Mouse (Mus musculus) erythroblast, embryonic 14.5 days (primary cell): ENCODE measurements around the gene Rhox13. TPM values are rescaled to one million over a fixed set of nuclear protein-coding genes. Genes with fewer than 3 reads are reported as not detected.

ENCODE experiments used
- H3K27me3 ChIP-seq: 2 replicates; pipeline ENCODE4 v1.6.1; 2012; ENCODE audit warnings: inconsistent platforms; ENCODE audit not compliant: control insufficient read depth
- H3K36me3 ChIP-seq: 2 replicates; pipeline ENCODE4 v1.6.1; 2012; ENCODE audit warnings: mild to moderate bottlenecking, inconsistent platforms; ENCODE audit not compliant: control insufficient read depth
- H3K4me1 ChIP-seq: 2 replicates; pipeline ENCODE4 v1.6.1; 2012; ENCODE audit warnings: inconsistent platforms; ENCODE audit not compliant: control insufficient read depth
- H3K4me3 ChIP-seq: replicated peaks from 2 replicates; pipeline ENCODE3; 2012; ENCODE audit warnings: moderate library complexity, mild to moderate bottlenecking, inconsistent platforms
- H3K9me3 ChIP-seq: 2 replicates; pipeline ENCODE4 v1.6.1; 2012; ENCODE audit warnings: low read length, inconsistent platforms, mixed read lengths; ENCODE audit not compliant: control insufficient read depth
- GATA1 ChIP-seq: IDR thresholded peaks from 2 replicates; pipeline ENCODE4 v1.6.1; 2012; ENCODE audit warnings: low read length, inconsistent platforms, mixed read lengths
- TAL1 ChIP-seq: IDR thresholded peaks from 3 replicates; pipeline ENCODE4 v1.6.1; 2012; ENCODE audit warnings: low read length, inconsistent platforms, mixed read lengths
- polyA plus RNA-seq: library from polyadenylated mRNA; stranded (reverse); fragments of >175 nt; gene quantifications from 2 replicates; pipeline ENCODE4 v1.2.3, GENCODE M21; 2012

Rhox13 gene
- polyA plus RNA-seq, result not detected in 2 replicates

DNA sequence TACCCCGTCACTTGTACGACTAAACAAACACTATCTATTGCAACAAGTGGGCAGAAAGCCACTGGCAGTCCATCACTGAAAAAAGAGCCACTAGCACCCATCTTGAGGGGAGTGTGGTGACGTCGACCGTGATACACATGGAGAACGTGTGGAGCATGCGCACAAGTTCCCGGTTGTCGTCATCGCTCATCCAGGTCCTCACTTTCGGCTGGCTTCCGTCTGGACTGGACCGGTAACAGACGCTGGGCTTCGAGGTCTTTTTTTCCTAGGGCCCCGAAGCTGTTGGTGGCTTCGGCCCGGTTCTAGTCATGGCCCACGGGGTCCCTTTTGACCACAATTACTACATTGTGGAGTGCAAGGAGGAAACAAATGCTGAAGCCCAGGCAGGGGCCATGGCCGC lies at the start of gene Rhox13:
Gene Rhox13, plus strand, starts transcription at position 238 of the 400 bp plus-strand sequence.
- no peak for TF ChIP-seq TAL1
- no peak for TF ChIP-seq GATA1
- Histone ChIP-seq H3K4me1 (no peaks in the 10 kb centered on the region), H3K27me3 (no peaks in the 10 kb centered on the region; the same call in 1 of the 2 replicates), H3K4me3 (no peak within 1 kb of the TSS), H3K36me3 (no peaks in the 10 kb centered on the region), H3K9me3 (peaks cover 20% of the 10 kb centered on the region)

DNA sequence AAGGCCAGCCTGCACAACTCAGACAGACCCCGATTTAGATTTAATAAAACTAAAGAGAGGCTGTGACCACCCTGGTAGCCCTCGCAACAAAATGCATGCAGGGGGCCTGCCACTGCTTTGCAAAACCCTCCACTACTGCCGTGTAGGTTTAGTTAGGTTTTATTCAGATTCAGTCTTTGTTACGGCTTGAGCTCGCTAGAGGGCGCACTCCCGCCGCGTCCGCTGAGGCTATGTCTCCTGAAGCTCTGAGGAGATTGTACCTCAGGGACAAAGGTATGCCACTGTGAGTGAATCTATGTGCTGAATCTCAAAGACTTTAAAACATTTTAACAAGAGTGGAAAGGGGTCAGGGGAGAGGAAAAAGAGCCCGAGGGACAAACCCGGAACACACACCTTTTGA lies 36.8 kb upstream of the Rhox13 start:
- Histone ChIP-seq H3K36me3 (no peaks in the 10 kb centered on the region), H3K27me3 (no peaks in the 10 kb centered on the region), H3K9me3 (no peaks in the 10 kb centered on the region), H3K4me1 (no peaks in the 10 kb centered on the region), H3K4me3 (no peak overlapping the region)
- no peak for TF ChIP-seq GATA1
- TF ChIP-seq TAL1, result no peak

DNA sequence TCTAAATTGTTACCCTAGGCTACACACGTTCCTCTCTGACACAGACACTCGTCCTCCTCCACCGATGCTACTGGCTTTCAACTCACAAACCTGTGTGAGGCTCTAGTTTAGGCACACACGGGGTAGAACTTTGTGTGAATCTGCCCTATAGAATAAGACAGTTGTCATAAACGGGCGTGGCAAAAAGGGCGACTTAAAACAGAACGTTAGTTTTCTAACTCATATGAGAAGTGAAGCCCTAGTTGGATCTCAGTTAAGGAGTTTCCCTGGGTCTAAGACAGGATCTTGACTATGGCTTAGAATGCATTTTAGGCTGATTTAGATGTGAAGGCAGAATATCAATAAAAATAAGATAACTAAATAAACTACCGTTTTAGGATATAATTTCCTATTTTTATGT lies 36.0 kb upstream of the Rhox13 start, which contains the start of gene Rhox11:
Gene Rhox11, minus strand, starts transcription at position 101 of the 400 bp plus-strand sequence.
- H3K27me3 ChIP-seq, result no peaks in the 10 kb centered on the region
- H3K4me1 ChIP-seq, result no peaks in the 10 kb centered on the region
- no peak within 1 kb of the TSS for H3K4me3 ChIP-seq
- H3K36me3 ChIP-seq, result no peaks in the 10 kb centered on the region
- TF ChIP-seq TAL1 (no peak), GATA1 (no peak)
- H3K9me3 ChIP-seq, result no peaks in the 10 kb centered on the region

DNA sequence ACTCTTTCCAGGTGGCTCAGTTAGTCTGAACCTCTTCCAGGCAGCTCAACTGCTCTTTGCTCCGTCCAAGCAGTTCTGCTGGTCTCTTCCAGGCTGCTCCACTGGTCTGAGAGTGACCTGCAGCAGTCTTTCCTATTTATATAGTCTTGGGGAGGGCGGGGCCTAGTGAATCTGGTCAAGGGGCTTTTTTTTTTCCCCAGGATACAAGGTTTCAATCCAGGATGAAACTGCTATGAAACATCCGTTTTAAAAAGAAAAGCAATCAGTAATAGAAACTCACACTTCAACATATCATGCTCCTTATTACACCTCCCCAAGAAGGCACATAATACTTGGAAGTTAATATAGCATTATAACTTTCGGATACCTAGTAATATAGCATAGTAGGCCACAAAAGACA lies 10.2 kb upstream of the Rhox13 start, which contains the start of gene Rhox12:
Gene Rhox12, minus strand, starts transcription at position 101 of the 400 bp plus-strand sequence.
- no peak within 1 kb of the TSS for H3K4me3 ChIP-seq
- TF ChIP-seq GATA1 (no peak), TAL1 (no peak)
- no peaks in the 10 kb centered on the region for H3K27me3 ChIP-seq
- no peaks in the 10 kb centered on the region for H3K36me3 ChIP-seq
- no peaks in the 10 kb centered on the region for H3K9me3 ChIP-seq
- no peaks in the 10 kb centered on the region for H3K4me1 ChIP-seq

GRCm38 (mm10) chrX:38121478-38121877 lies 459 bp downstream of the Rhox13 start:
- Histone ChIP-seq H3K36me3 (no peaks in the 10 kb centered on the region), H3K4me3 (no peak overlapping the region), H3K27me3 (no peaks in the 10 kb centered on the region; the same call in 1 of the 2 replicates)

GRCm38 (mm10) chrX:38159097-38159496 lies 38.1 kb downstream of the Rhox13 start:
- no peak for TF ChIP-seq GATA1
- TF ChIP-seq TAL1, result no peak
- no peaks in the 10 kb centered on the region for H3K36me3 ChIP-seq
- no peaks in the 10 kb centered on the region for H3K4me1 ChIP-seq
- no peaks in the 10 kb centered on the region for H3K9me3 ChIP-seq
- no peak overlapping the region for H3K4me3 ChIP-seq
- no peaks in the 10 kb centered on the region for H3K27me3 ChIP-seq

More at GRCm38 (mm10) chrX:38121478-38121877, 459 bp downstream of the Rhox13 start:
- H3K4me1 ChIP-seq, result no peaks in the 10 kb centered on the region
- TF ChIP-seq TAL1, result no peak
- no peak for TF ChIP-seq GATA1
- peaks cover 20% of the 10 kb centered on the region for H3K9me3 ChIP-seq

DNA sequence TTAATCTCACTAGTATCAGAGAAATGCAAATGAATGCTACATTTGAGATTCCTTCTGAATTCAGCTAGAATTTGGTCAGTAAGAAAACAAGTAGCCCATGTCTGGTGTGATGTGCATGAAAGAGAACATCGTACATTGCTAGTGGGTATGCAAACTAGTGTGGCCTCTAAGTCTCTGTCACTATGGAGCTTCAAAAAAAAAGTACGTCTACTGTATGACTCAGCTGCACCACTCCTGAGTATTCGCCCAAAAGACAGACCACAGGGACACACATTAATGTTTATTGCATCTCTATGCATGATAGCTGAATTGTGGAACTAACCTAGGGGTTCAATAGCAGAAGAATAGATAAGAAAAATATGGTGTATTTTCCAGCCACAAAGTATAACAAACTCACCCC lies 44.3 kb downstream of the Rhox13 start:
- TF ChIP-seq TAL1 (no peak), GATA1 (no peak)
- H3K4me1 ChIP-seq, result no peaks in the 10 kb centered on the region
- H3K36me3 ChIP-seq, result no peaks in the 10 kb centered on the region
- H3K9me3 ChIP-seq, result no peaks in the 10 kb centered on the region
- H3K27me3 ChIP-seq, result no peaks in the 10 kb centered on the region
- no peak overlapping the region for H3K4me3 ChIP-seq

DNA sequence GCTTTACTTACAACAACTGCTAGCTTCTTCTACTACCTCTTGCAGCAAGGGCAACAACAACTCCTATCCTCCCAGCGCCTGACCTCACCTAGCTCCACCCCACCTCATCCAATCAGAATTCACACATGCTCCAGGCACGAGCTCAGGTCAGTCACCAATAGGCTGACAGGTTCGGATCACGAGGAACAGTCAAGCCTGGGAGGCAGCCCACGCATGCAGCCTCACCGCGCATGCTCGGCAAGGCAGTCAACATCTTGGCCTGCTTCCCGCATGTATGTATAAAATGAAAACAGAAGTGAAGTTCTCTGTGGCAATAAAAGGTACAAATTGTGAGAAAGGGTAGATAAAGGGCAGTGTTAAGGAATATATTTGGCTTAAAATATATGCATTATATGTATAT lies 45.0 kb downstream of the Rhox13 start:
- no peaks in the 10 kb centered on the region for H3K9me3 ChIP-seq
- H3K4me3 ChIP-seq, result no peak overlapping the region
- no peaks in the 10 kb centered on the region for H3K27me3 ChIP-seq
- H3K36me3 ChIP-seq, result no peaks in the 10 kb centered on the region
- TF ChIP-seq GATA1 (no peak), TAL1 (no peak)
- H3K4me1 ChIP-seq, result no peaks in the 10 kb centered on the region

- Histone ChIP-seq H3K4me3 (no peak overlapping the region), H3K9me3 (no peaks in the 10 kb centered on the region), H3K36me3 (no peaks in the 10 kb centered on the region), H3K4me1 (no peaks in the 10 kb centered on the region), H3K27me3 (no peaks in the 10 kb centered on the region)
- TF ChIP-seq TAL1, result no peak
- no peak for TF ChIP-seq GATA1
Observed at GRCm38 (mm10) chrX:38166592-38166991, 45.6 kb downstream of the Rhox13 start.

Other genes with a start within 250 kb of the Rhox13 start
- not detected in 2 replicates for gene Rhox8, start 242.3 kb upstream of the Rhox13 start, polyA plus RNA-seq
- gene Rhox7b, start 224.0 kb upstream of the Rhox13 start, polyA plus RNA-seq, result not detected in 2 replicates
- not detected in 2 replicates for gene Rhox9, start 219.4 kb upstream of the Rhox13 start, polyA plus RNA-seq
- not detected in 2 replicates for gene Btg1-ps1, start 102.4 kb upstream of the Rhox13 start, polyA plus RNA-seq
- gene Btg1-ps2, start 78.1 kb upstream of the Rhox13 start, polyA plus RNA-seq, result not detected in 2 replicates
- gene Rhox10, start 54.7 kb upstream of the Rhox13 start, polyA plus RNA-seq, result not detected in 2 replicates
- gene Rhox11, start 36.1 kb upstream of the Rhox13 start, polyA plus RNA-seq, result not detected in 2 replicates
- not detected in 2 replicates for gene Rhox12, start 10.3 kb upstream of the Rhox13 start, polyA plus RNA-seq
- 0.01 and 0.02 TPM in 2 replicates for gene Zbtb33, start 68.6 kb downstream of the Rhox13 start, polyA plus RNA-seq
- not detected in 2 replicates for gene Tmem255a, start 131.2 kb downstream of the Rhox13 start, polyA plus RNA-seq
- not detected in 2 replicates for gene Atp1b4, start 195.0 kb downstream of the Rhox13 start, polyA plus RNA-seq